Mouse (Mus musculus) skeletal muscle tissue, adult 2 months (tissue): ENCODE measurements at regions not wholly inside any gene's neighbourhood (a gene's known extent, or its start where the extent isn't known, plus 50 kb on each side); places are given as distances from the start of the nearest gene placed in this dataset.

ENCODE experiments used
- DNase-seq: peaks from one replicate; pipeline ENCODE4 v3.0.0-alpha.2; 2012; ENCODE audit warnings: low read depth, low spot score

DNA sequence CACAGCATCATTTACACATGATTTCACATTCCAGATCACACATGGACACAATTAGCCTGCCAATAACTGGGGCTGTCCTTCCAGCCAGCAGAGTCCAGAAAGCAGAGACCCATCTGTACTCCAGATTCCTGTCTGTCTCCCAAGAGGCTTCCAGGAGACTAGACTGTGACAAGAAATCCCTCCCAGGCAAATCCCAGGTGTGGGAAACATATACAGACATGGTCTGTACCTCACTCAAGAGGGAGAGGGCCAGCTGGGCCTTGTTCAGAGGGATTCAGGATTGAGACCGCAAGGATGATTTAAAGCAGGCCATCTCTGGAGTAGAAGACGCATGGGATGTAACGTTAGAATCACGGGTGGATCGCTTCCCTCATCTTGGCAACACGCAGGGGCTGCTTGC, 182.7 kb upstream of the Prr30 start:
- DNase-seq = peak; percentile 24

DNA sequence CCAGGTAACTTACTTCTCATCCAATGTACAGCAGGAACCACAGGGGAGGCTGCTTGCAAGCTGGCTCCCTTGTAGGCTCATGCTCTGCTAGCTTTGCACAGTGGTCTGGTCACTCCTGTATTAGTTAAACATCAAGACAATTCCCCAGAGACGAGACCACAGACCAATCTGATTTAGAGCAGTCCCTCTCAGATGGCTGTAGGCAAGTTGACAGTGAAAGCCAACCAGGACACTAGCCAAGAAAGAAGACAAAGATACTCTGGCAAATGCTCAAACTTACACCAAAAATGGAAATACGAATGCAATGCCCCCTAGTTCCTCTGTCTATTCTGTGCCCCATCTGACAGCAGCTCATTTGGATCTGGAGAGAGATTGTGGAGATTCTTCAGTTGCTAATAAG, 181.8 kb upstream of the Prr30 start:
- no peak for DNase-seq

DNA sequence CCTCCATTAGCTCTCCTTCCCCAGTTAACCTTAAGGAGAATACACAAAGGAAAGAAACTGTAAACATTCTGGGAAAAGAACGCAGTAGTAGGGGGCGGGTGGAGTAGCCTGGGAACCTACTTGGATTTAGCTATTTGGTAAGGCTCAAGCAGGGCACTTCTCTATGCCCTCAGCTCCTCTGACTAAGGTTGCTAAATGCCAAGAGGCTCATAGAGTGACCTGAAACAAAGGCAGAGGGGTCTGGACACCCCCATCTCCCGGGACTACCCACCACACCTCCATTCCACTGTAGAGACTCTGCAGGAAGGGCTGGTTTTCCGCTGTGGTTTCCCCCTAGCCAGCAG, 179.5 kb upstream of the Prr30 start:
- DNase-seq = no peak

DNA sequence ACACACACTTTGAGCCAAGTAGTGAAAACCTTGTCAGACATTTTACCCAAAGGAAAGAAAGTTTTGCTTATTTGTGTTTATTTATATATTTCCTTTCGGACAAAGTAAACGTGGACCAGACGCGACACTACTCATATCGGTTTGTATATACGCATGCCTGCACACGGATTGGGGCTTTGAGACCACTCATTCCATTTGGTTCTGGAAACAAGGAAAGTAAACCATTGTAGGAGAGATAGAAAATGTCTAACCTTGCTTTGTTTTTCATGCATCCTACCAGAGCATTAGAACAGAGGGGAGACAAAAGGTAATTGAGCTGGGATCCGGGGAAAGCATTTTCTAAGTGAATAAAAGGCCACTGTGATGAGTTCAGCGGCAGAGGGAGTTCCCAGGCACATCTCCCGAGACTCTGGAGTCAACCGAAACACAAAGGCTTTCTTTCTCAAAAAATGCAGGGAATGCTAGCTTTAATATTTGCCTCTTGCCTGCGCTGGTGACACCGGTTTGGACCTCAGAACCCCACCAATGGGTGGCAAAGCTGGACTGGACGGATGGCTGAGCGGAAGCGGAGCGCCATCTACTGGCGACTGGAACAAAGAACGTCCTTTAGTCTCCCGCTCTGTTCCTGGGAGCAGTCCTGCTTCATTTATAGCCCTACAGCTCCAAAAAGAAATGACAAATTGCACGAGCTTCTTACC, 179.0 kb upstream of the Prr30 start:
- peak; percentile 24 for DNase-seq

DNA sequence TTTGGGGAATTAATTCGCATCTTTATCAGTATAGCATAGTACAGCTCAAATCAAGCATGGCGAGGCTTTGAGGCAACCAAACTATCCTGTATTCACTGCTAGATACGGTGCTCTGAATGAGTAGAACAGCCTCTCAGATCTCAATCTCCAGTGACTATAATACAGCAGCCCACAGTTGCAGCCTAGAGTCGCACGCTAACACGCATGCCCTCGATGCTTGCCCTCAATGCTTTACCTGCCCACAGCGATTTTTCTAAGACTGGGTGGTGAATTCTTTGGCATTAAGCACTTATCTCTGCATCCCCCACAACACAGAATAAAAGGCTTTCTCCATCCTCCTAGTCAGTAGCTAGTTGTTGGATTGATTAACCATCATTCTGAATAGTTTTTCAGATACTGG, 178.4 kb upstream of the Prr30 start:
- DNase-seq = no peak

DNA sequence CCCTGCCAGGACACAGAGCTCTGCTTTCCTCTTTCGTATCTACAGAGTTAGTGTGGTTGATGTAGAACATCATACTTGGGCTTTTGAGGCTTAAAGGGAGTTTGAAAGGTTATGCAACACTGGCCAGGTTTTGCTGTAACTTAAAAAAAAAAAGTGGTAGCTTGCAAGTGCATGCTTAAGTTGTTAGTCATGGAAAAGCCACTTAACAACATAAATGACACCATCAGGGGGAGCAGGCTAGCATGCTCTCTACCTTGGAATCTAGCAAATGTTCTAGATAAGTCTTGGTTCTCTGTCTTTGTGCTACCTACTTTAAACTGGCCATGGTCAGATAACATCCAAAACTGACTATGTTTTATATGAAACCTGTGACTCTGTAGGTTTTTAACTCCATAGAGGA, 176.6 kb upstream of the Prr30 start:
- no peak for DNase-seq

DNA sequence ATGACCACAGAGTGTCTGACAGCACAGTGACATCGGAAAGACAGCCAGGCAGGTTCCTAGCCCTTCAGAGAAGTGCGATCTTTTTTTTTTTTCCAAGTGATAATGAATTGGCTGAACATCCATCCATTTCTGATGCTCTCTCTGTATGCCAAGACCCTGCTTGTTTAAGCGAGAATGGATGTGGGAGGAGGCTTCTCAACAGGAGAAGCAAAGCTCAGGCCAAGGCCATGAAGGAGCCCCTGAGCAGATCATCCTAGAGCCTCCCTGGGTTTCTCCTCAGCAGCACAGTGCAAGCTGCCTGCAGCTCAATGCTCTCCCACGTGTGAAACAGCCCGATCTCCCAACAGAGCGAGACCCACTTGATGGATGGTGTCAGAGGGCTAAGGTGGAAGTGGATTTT, 175.7 kb upstream of the Prr30 start:
- no peak for DNase-seq

DNA sequence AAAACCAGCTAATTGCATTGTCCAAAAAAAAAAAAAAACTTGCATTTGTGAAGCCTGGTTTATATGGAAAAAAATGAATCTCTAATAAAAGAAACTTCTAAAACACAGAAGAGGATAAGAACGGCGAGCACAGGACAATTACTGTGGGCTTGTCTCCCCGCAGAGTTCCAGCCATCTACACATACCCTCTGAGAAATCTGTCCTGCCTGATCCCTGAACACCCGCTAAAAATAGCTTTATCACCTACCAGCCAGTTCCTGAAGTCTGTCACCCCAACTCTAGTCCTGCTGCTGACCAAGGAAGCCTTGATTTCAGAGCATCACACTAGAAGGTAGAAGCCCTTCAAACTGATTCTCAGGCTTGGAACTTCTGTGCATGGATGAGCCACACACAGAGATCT, 173.7 kb upstream of the Prr30 start:
- no peak for DNase-seq

DNA sequence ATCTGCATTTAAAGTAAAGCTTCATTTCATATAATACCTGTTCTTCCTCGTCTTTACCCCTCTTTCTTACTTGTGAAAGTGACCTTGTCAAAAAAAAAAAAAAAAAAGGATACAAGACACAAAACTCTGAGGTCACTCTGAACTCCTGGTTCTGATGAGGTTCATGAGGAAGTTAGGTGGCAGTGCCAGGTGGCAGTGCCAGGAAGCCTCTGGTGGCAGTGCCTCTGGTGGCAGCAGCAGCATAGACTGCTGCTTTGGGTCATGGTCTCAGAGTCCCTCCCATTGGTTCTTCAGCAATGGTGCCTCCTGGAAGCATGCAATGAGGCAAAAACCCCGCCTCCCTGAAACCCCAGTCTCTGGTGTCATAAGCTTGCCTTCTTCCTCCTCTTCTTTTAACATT, 159.7 kb upstream of the Prr30 start:
- DNase-seq = no peak

DNA sequence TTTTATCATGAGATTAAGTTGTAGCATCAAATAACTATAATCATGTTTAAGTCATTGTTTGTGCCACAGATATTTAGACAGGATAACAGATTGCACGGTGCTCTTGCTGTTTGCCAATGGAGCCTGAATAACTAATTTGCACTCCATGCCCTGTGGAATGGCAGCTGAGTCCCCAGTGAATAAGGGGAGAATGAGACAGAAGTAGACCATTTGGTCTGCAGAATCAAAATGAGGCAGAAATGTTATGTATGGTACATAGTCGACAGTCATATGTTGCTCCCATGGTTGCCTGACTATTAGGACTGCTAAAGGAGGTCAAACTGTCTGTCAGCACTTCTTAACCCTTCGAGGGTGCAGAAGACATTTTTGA, 152.9 kb upstream of the Prr30 start:
- DNase-seq = no peak

DNA sequence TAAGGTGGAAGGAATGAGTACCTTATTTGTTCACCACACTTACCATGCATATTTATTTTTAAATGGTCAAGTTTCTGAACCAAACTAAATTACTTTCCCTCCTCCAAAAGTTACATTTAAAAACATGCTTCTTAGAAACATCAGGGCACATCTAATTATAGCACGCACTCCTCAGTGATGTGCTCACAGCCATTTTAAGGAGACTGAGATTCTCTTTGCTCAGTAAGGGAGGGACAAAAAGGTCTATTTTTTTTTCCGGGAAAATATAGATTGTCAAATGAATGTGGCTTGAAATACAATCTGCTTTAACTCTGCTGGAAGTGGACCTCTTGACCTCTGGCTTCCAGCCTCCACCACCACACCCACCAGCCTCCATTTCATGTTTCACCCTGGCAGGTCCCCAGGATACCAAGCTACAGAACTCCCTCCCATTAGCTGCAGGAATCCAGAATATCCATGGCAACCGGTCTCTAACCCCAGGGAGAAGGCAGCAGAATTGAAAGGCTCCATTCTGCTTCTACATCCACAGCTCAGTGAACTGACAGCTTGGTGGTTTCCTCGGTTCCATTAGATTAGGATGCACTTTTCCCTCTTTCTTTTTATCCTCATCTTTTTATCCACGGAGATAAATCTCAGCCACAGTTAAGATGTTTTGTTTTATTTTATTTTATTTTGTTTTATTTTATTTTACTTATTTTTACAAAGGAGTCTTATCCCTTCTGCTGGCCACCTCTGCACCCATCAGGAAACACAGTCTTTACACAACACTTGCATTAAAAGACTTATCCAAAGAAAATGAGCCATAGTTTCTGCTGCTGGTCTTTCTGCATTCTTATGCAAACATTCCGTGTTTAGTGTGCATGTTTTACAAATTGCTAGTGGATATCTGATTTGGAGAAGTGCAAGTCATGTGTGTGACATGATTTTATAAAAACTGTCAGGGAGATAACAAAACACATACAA, 152.2 kb upstream of the Prr30 start:
- peak; percentile 29 for DNase-seq

DNA sequence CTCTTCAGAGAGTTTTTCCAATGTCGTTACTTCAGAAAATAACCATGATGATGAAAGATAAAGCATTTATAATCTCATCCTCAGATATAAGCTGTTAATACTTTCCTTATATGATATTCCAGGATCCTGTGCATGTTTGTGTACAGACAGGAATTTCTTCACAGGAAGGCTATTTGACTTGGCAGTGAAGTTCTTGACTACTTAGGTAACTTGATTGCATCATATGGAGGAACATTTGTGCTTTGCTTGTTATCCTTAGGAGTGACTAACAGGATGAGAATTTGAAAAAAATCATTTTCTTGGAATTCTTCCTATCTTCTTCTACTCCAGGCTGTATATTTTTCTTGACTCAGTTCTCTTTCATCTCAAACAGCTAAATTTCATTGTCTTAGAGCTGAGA, 140.2 kb upstream of the Prr30 start:
- DNase-seq = no peak

DNA sequence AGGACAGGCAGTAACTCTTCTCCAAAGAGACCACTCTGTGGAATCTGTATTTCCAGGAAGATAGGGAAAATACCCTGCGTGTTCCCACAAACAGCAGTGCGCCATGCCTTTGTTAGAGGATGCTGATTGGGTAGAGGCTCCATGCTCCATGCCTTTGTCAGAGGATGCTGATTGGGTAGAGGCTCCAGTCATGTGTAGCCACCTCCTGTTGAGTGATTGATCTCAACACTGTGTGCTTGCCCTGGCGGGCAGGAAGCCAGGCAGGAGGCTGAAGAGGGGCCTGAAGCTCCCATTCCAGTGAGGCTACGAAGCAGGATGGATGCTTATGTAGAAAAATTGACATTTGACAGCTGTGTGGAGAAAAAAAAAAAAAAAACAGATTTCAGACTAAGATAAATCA, 131.9 kb upstream of the Prr30 start:
- DNase-seq = no peak

DNA sequence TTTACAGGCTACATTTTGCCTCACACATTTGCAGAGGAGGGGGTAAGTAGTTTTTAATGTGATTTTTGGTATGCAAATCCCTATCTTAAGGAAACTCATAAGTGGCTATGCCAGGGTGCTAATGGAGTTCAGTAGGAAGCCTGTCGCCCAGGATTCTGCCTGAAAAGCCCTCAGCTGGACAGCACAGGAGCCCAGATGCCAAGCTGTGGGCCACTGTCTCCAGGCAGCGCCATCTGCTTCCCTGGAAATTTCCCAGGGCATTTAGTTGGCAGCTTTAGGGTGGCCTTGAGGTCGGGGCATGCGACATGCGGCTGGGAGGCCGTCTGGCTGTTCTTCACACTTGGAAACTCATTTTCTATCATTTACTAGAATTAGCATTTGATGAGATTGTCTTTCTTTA, 127.3 kb upstream of the Prr30 start:
- no peak for DNase-seq

DNA sequence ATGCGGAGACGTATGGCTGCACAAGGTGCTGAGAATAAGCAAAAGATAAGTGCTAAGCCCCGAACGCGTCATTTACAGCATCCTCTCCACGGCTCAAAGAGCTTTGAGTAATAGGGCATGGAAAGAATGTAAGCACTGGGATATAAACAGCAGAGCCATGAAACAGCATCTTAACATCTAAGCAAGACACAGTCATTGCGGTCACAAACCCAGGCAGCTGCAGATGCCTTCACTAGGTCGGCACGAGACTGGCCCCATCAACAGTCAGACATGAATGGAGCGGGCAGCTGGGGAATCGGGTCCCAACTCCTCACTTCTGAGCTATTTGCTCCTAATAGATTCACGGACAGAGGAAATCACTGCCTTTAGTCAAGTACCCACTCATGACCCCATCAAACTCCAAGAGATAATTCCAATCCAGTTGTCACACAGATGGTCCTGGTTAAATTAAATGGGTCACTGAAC, 126.4 kb upstream of the Prr30 start:
- no peak for DNase-seq

DNA sequence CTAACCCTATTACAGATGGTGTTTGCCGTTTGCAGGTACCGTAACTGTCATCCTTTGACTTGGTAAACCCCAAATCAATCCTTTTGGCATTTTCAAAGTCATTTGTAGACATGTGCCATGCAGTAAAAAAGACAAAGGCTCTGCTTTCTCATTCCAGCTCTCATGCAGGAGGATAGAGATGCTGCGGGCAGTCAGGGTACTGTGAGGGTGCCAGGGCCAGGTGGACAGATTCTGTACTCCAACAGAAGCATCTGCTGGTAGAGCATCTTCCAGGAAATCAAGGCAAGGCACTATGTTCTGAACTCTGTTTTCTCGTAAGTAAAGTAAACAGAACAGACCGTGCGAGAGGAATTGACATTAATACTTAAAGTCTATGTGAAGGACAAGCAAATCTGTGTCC, 123.2 kb upstream of the Prr30 start:
- no peak for DNase-seq

DNA sequence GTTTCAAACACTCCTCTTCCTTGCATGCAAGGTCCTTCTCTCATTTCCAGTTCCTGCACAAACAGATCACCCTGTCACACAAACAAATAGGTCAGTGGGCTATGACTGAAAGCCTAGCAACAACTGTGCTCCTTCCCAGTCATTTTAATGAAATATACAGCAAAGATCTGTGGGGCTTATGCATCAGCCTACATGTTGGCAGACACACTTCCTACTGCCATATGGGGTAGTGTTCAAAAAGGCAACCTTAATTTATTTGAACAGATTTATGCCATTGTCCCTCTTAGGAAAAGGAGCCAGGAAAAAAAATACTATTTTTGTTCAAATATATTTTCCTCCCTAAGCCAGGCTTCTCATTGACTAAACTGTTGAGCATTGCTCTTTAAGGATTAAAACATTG, 107.8 kb upstream of the Prr30 start:
- DNase-seq = no peak

DNA sequence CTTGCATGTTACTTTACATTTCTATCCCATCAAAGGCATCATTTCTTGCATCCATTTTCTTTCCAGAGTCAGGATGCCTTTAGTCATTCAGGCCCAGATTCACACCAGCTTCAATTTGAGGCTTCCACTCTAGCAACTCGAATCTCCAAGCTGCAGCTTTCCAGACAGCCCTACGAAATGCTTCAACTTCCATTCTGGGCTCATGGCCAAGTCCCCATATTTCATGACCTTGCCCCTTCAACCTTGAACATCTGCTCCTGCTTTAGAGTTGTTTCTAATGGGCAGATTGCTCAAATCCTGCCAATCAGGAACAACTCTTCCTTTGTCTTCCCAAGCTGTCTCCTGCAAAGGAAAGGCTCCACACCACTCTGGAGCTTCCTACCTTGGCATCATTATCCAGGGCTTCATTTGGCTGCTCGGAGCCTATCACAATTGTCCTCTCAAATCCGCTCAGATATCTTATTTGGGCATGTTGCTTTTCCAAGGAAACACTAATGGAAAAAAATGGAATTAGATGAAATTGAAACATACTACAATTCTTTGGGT, 104.4 kb upstream of the Prr30 start:
- DNase-seq = no peak

DNA sequence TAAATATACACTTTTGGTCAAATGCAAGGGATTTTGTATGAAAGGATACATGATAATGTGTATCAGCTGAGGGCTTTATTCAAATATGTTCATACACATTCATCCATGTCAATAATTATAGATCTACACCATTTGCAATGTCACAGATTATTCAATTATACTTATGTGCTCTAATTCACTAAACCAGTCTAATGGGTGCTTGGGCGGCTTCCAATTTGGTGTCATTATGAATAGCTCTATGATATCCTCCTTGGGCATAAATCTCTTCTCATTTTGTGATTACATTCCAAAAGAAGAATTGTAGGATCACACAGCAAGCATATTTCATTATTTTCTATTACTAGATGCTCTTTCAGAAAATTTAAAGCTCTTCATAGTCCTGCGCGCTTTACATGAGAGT, 97.7 kb upstream of the Prr30 start:
- DNase-seq = no peak

DNA sequence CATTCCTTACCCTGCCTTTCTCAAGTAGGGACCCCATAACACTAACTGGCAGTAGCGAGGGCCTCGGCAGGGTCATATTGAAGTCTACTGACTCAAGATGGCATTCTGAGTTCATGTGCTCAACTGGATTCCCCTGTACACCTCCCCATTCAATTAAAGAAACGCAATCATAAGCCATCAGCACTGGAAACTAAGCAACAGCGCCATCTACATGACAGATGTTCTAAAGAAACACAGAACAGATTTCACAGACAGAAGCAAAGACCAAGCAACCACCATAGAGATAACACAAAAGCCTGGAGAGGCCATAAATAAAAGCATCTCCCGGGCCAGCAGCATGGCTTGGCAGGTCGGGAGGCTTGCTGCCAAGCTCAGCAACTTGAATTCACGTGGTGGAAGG, 94.6 kb upstream of the Prr30 start:
- no peak for DNase-seq

DNA sequence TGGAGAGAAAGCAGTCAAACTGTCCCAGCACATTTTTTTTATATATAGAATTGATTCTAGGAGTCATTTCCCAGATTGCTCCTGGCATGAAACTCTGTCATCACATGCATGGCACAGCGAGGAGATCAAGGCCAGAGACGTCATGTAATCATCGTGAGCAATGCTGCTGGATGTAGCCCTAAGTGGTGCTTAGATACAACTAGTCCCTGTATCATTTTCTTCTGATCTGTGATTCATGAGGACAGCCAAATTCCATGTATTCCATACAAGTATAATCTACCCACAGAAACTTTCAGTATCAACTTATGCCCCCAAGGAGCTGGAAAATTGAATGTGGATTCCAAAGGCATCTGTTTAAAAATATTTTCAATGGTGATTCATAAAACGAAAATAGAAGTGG, 87.6 kb upstream of the Prr30 start:
- no peak for DNase-seq

DNA sequence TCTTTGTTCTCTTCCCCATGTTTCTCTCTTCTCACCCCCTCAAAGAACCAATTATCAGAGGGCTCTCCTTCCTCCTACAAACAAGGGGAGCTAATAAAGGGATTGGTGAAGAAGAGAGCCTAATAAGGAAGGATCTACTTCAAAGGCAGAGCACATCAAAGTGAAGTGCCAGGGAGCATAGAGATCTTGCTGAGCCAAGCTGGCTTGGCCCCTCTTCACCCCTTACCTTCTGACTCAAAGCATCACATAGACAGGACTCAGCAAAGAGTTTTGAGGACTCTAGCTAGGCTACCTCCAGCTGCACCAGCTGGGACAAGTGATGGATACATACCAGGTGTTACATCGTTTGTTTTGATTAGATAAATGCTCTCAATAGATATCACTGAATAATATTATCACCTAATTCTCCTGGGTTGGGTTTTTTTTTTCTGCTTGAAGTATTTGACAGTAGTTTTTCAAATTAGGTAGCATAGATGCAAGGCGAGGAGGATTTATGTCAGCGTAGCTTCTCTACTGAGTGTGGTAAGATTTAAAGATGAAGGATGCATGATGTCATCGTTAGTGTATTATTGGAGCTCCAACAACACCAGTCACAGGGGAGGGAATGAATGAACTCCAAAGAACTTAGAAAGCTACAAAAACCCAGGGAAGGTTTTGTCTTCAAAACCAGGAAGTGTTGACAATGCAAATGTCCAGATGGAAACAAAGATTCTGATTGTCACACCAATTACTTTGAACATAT, 69.1 kb upstream of the Prr30 start:
- DNase-seq = no peak
